Mouse (Mus musculus) heart, adult 2 months (tissue): ENCODE data around the gene Allc.

Experiments used
- CTCF ChIP-seq: fragments of 200-600 bp; IDR thresholded peaks from 2 replicates; pipeline ENCODE4 v1.8.1; 2022; ENCODE audit warnings: antibody characterized with exemption, mild to moderate bottlenecking, moderate library complexity
- EP300 ChIP-seq: fragments of 200-500 bp; IDR thresholded peaks from 2 replicates; pipeline ENCODE4 v1.6.1; 2011; ENCODE audit warnings: low read depth, low read length, control low read depth; ENCODE audit not compliant: insufficient read depth

- TF ChIP-seq CTCF (no peak), EP300 (no peak)
These were observed 15.8 kb upstream of the Allc start for GRCm38 (mm10) chr12:28598110-28598509.
